Mouse (Mus musculus) kidney, adult 2 months (tissue): ENCODE measurements around the gene Mrpl18.

Experiments
- CTCF ChIP-seq: fragments of 200-500 bp; conservative IDR thresholded peaks from 2 replicates; pipeline ENCODE4 v1.5.1; 2011; ENCODE audit warnings: low read depth, mild to moderate bottlenecking, control low read depth, low read length, moderate library complexity, mixed read lengths; ENCODE audit not compliant: insufficient read depth, insufficient read length
- POLR2A ChIP-seq: fragments of 200-500 bp; IDR thresholded peaks from one replicate; pipeline ENCODE4 v1.6.1; 2011; ENCODE audit warnings: low read depth, low read length, control low read depth

- TF ChIP-seq CTCF (no peak), POLR2A (no peak)
Measured at GRCm38 (mm10) chr17:12866853-12867252, 49.3 kb downstream of the Mrpl18 start.
